Mouse (Mus musculus): ENCODE measurements at regions not wholly inside any gene's neighbourhood (a gene's known extent, or its start where the extent isn't known, plus 50 kb on each side); places are given as distances from the start of the nearest gene placed in this dataset.

GRCm38 (mm10) chr11:48431316-48431715 is 368.8 kb upstream of the Rack1 start:
- DNase-seq (ENCODE audit: low read depth, low spot score) = no peak

GRCm38 (mm10) chr11:48427423-48427822 is 372.7 kb upstream of the Rack1 start:
- no peak for DNase-seq (ENCODE audit: low read depth, low spot score)

- DNase-seq (ENCODE audit: low read depth, low spot score) = no peak
These were observed 373.7 kb upstream of the Rack1 start for GRCm38 (mm10) chr11:48426446-48426845.

- DNase-seq (ENCODE audit: low read depth, low spot score) = no peak
These were observed 381.9 kb upstream of the Rack1 start for GRCm38 (mm10) chr11:48418066-48418756.

- DNase-seq (ENCODE audit: low read depth, low spot score) = no peak
These were observed 382.5 kb upstream of the Rack1 start for GRCm38 (mm10) chr11:48417615-48418014.

GRCm38 (mm10) chr11:48398032-48398431 is 402.1 kb upstream of the Rack1 start:
- DNase-seq (ENCODE audit: low read depth, low spot score) = no peak

GRCm38 (mm10) chr11:48381489-48381888 is 392.7 kb upstream of the Sgcd start:
- DNase-seq (ENCODE audit: low read depth, low spot score) = no peak

- no peak for DNase-seq (ENCODE audit: low read depth, low spot score)
These were observed 389.3 kb upstream of the Sgcd start for GRCm38 (mm10) chr11:48378044-48378443.

GRCm38 (mm10) chr11:48377269-48377668 is 388.5 kb upstream of the Sgcd start:
- no peak for DNase-seq (ENCODE audit: low read depth, low spot score)

GRCm38 (mm10) chr11:48351349-48352023 is 362.7 kb upstream of the Sgcd start:
- no peak for DNase-seq (ENCODE audit: low read depth, low spot score)

GRCm38 (mm10) chr11:48314500-48314899 is 325.7 kb upstream of the Sgcd start:
- DNase-seq (ENCODE audit: low read depth, low spot score) = no peak

- no peak for DNase-seq (ENCODE audit: low read depth, low spot score)
These were observed 306.6 kb upstream of the Sgcd start for GRCm38 (mm10) chr11:48295370-48295769.

GRCm38 (mm10) chr11:48262492-48262891 is 273.7 kb upstream of the Sgcd start:
- DNase-seq (ENCODE audit: low read depth, low spot score) = no peak

GRCm38 (mm10) chr11:48261089-48261488 is 272.3 kb upstream of the Sgcd start:
- DNase-seq (ENCODE audit: low read depth, low spot score) = no peak

GRCm38 (mm10) chr11:48250678-48251317 is 262.0 kb upstream of the Sgcd start:
- no peak for DNase-seq (ENCODE audit: low read depth, low spot score)

GRCm38 (mm10) chr11:48249315-48249714 is 260.5 kb upstream of the Sgcd start:
- no peak for DNase-seq (ENCODE audit: low read depth, low spot score)

GRCm38 (mm10) chr11:48221156-48221555 is 232.4 kb upstream of the Sgcd start:
- no peak for DNase-seq (ENCODE audit: low read depth, low spot score)

GRCm38 (mm10) chr11:48219157-48219556 is 230.4 kb upstream of the Sgcd start:
- DNase-seq (ENCODE audit: low read depth, low spot score) = no peak

- DNase-seq (ENCODE audit: low read depth, low spot score) = no peak
These were observed 228.0 kb upstream of the Sgcd start for GRCm38 (mm10) chr11:48216762-48217161.

- no peak for DNase-seq (ENCODE audit: low read depth, low spot score)
These were observed 197.8 kb upstream of the Sgcd start for GRCm38 (mm10) chr11:48186604-48187003.

- DNase-seq (ENCODE audit: low read depth, low spot score) = no peak
These were observed 190.2 kb upstream of the Sgcd start for GRCm38 (mm10) chr11:48178943-48179342.

- no peak for DNase-seq (ENCODE audit: low read depth, low spot score)
These were observed 189.4 kb upstream of the Sgcd start for GRCm38 (mm10) chr11:48178174-48178573.

- no peak for DNase-seq (ENCODE audit: low read depth, low spot score)
These were observed 187.7 kb upstream of the Sgcd start for GRCm38 (mm10) chr11:48176451-48176850.
